Mouse (Mus musculus): ENCODE data around the gene Gm3676. TPM values are rescaled to one million over a fixed set of nuclear protein-coding genes. Genes with fewer than 3 reads are reported as not detected.
"Not testable (repeated sequence)": the region's sequence is repeated elsewhere in the genome, so short reads cannot be mapped to it uniquely, and the experiment has no call there.

Gm3676 gene
- polyA plus RNA-seq (2012; rRNA removed) (not detected in 2 replicates), polyA plus RNA-seq (2014; fragmentation: Nextera tagmentation; extraction: Ambion mirVana) (not detected in 2 replicates)

DNA sequence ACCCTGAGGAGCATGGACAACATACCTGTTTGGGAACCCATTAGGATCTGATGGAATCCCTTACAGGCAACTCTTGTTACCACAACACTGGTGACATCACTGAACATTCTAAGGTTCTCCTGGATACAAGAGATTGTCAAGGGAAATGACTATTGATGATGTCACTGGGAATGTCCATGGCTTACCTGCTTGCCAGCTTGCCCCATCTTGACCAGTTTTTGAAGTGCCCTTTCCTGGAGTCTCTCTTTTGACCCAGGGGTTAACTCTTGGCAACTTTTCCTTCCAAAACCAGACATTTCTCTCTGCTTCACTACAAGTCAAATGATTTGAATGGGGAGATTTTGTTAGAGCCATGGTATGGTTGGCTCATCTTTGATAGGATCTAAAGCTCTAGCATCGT is at the start of gene Gm3676:
Gm3676 (minus strand) TSS at position 101 of the 400 bp plus-strand sequence.
- not testable (repeated sequence) for H3K9me3 ChIP-seq (ENCODE audit: control insufficient read depth, low read length); H3K36me3 ChIP-seq (replicated peaks; ENCODE audit: control insufficient read depth, insufficient read depth, low read depth); H3K27ac ChIP-seq; H3K27me3 ChIP-seq (ENCODE audit: control insufficient read depth, insufficient read depth, low read length); H3K4me2 ChIP-seq (ENCODE audit: low read depth); H3K9ac ChIP-seq (replicated peaks); DNase-seq (ENCODE audit: low read depth in 3 of 3, low spot score in 3 of 3); H3K4me1 ChIP-seq (replicated peaks; ENCODE audit: control insufficient read depth in 2 of 2, insufficient read depth in 2 of 2, low read length in 1 of 2); H3K4me3 ChIP-seq (ENCODE audit: insufficient read depth in 1 of 2, low read depth in 2 of 2, low read length in 2 of 2); ATAC-seq (ENCODE audit: insufficient read depth)
- no CpG with 5 or more reads among the region's 1 CpGs for WGBS (ENCODE audit: insufficient replicate concordance)

DNA sequence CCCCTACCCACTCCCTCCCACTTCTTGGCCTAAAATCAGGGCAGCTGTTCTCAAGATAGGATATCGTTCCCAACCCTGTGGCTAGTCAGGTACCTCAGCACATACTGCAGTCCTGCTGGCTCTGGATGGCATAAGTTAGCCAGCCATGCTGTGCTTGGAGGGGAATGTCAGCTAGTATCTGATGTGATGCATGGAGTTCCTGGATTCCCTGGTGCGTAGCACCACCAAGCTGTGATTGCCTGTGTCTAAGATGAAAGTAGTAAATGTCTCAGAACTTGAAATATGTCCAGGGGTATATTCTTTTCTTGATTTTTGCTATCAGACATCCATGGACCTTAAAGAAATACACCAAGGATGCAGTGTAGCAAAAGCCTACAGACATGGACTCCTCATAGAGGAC is 1.9 kb upstream of the Gm3676 start:
- not testable (repeated sequence) for H3K27me3 ChIP-seq (ENCODE audit: control insufficient read depth, insufficient read depth, low read length); H3K36me3 ChIP-seq (replicated peaks; ENCODE audit: control insufficient read depth, insufficient read depth, low read depth); H3K9me3 ChIP-seq (ENCODE audit: control insufficient read depth, low read length); H3K9ac ChIP-seq (replicated peaks); H3K4me3 ChIP-seq (ENCODE audit: insufficient read depth in 1 of 2, low read depth in 2 of 2, low read length in 2 of 2); H3K4me2 ChIP-seq (ENCODE audit: low read depth); DNase-seq (ENCODE audit: low read depth in 3 of 3, low spot score in 3 of 3); H3K4me1 ChIP-seq (replicated peaks; ENCODE audit: control insufficient read depth in 2 of 2, insufficient read depth in 2 of 2, low read length in 1 of 2); H3K27ac ChIP-seq; ATAC-seq (ENCODE audit: insufficient read depth)
- 52% methylated on average over 2 of the region's 2 CpGs for WGBS (ENCODE audit: insufficient replicate concordance)

DNA sequence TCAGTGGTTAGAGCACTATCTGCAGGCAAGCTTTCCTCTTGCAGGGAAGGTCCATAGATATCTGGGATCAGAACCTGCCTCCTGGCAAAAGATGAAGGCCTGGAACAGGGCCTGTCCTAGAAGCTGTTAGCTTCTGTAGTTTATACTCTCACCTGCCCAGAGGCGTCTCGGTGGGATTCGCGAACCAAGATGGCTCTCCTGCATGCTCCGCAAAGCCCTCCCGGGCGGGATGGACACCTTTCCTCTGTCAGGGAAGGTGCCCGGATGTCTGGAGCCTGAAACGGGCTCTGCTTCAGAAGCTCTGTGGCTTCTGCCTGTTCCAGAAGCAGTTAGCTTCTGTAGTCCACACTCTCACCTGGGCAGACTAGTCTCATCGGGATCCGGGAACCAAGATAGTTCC is 16.1 kb downstream of the Gm3676 start:
- H3K9ac ChIP-seq (replicated peaks); ATAC-seq (ENCODE audit: insufficient read depth); H3K27me3 ChIP-seq (ENCODE audit: control insufficient read depth, insufficient read depth, low read length); DNase-seq (ENCODE audit: low read depth in 3 of 3, low spot score in 3 of 3); H3K27ac ChIP-seq; H3K4me1 ChIP-seq (replicated peaks; ENCODE audit: control insufficient read depth in 2 of 2, insufficient read depth in 2 of 2, low read length in 1 of 2); H3K9me3 ChIP-seq (ENCODE audit: control insufficient read depth, low read length); H3K36me3 ChIP-seq (replicated peaks; ENCODE audit: control insufficient read depth, insufficient read depth, low read depth); H3K4me3 ChIP-seq (ENCODE audit: insufficient read depth in 1 of 2, low read depth in 2 of 2, low read length in 2 of 2); H3K4me2 ChIP-seq (ENCODE audit: low read depth): not testable (repeated sequence)
- 83% methylated on average over 9 of the region's 11 CpGs for WGBS (ENCODE audit: insufficient replicate concordance)

DNA sequence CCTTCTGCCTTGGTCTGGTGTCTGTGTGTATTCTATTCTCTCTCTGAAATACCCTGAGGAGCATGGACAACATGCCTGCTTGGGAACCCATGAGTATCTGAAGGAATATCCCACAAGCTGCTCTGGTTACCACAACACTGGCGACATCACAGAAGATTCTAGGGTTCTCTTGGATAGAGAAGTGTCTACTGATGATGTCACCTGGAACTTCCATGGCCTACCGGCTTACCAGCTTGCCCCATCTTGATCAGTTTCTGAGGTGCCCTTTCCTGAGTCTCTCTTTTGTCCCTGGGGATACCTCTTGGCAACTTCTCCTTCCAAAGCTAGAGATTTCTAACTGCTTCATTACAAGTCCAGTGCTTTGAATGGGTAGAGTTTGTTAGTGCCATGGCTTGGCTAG is 21.8 kb downstream of the Gm3676 start, which contains the start of gene Gm3072:
Gm3072 (minus strand) TSS at position 101 of the 400 bp plus-strand sequence.
- 61% methylated on average over 1 of the region's 2 CpGs for WGBS (ENCODE audit: insufficient replicate concordance)
- not testable (repeated sequence) for ATAC-seq (ENCODE audit: insufficient read depth); H3K9ac ChIP-seq (replicated peaks); DNase-seq (ENCODE audit: low read depth in 3 of 3, low spot score in 3 of 3); H3K9me3 ChIP-seq (ENCODE audit: control insufficient read depth, low read length); H3K27ac ChIP-seq; H3K27me3 ChIP-seq (ENCODE audit: control insufficient read depth, insufficient read depth, low read length); H3K4me2 ChIP-seq (ENCODE audit: low read depth); H3K36me3 ChIP-seq (replicated peaks; ENCODE audit: control insufficient read depth, insufficient read depth, low read depth); H3K4me1 ChIP-seq (replicated peaks; ENCODE audit: control insufficient read depth in 2 of 2, insufficient read depth in 2 of 2, low read length in 1 of 2); H3K4me3 ChIP-seq (ENCODE audit: insufficient read depth in 1 of 2, low read depth in 2 of 2, low read length in 2 of 2)

DNA sequence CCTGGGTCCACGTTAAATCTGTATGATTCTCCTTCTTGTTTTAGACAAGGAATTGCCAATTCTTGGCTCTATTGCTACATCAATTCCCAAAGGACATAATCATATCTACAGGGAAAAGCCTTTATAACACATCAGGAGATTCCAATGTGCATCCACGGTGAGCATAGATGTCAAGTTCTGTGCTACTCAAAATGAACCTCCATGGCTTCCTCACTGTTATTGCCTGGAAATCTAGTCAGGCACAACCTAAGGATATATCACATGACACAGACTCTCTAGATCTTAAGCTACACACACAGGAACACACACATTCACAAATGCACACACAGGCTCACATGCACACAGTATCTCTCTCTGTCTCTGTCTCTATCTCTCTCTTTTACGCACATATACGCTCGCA is 23.8 kb downstream of the Gm3676 start:
- H3K36me3 ChIP-seq (replicated peaks; ENCODE audit: control insufficient read depth, insufficient read depth, low read depth); H3K9me3 ChIP-seq (ENCODE audit: control insufficient read depth, low read length); ATAC-seq (ENCODE audit: insufficient read depth); H3K27me3 ChIP-seq (ENCODE audit: control insufficient read depth, insufficient read depth, low read length); H3K4me1 ChIP-seq (replicated peaks; ENCODE audit: control insufficient read depth in 2 of 2, insufficient read depth in 2 of 2, low read length in 1 of 2); H3K27ac ChIP-seq; DNase-seq (ENCODE audit: low read depth in 3 of 3, low spot score in 3 of 3); H3K4me2 ChIP-seq (ENCODE audit: low read depth); H3K9ac ChIP-seq (replicated peaks); H3K4me3 ChIP-seq (ENCODE audit: insufficient read depth in 1 of 2, low read depth in 2 of 2, low read length in 2 of 2): not testable (repeated sequence)
- 76% methylated on average over 4 of the region's 5 CpGs for WGBS (ENCODE audit: insufficient replicate concordance)

DNA sequence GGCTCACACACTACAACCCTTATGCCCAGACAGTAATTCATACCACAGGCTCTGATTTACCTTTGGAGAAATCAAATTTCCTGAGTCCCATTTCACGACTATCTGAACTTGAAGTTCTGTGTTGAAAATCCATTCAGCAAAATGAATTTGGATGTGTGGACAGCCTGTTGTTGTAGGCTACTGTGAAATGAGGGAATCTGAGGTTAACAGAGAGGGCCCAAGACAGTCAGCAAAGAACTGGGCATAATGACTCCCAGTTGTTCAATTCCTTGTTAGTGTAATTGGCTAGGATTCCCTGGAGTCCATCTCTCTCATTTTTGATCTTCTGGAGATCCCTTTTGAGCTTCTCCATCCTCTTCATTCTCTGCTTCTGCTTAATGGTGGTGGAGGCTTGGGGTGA is 35.6 kb downstream of the Gm3676 start:
- not testable (repeated sequence) for H3K9ac ChIP-seq (replicated peaks); H3K27ac ChIP-seq; H3K27me3 ChIP-seq (ENCODE audit: control insufficient read depth, insufficient read depth, low read length); H3K4me2 ChIP-seq (ENCODE audit: low read depth); H3K4me3 ChIP-seq (ENCODE audit: insufficient read depth in 1 of 2, low read depth in 2 of 2, low read length in 2 of 2); H3K36me3 ChIP-seq (replicated peaks; ENCODE audit: control insufficient read depth, insufficient read depth, low read depth); H3K9me3 ChIP-seq (ENCODE audit: control insufficient read depth, low read length); ATAC-seq (ENCODE audit: insufficient read depth); H3K4me1 ChIP-seq (replicated peaks; ENCODE audit: control insufficient read depth in 2 of 2, insufficient read depth in 2 of 2, low read length in 1 of 2); DNase-seq (ENCODE audit: low read depth in 3 of 3, low spot score in 3 of 3)
- WGBS (ENCODE audit: insufficient replicate concordance), result 57% methylated on average over 1 of the region's 1 CpGs

DNA sequence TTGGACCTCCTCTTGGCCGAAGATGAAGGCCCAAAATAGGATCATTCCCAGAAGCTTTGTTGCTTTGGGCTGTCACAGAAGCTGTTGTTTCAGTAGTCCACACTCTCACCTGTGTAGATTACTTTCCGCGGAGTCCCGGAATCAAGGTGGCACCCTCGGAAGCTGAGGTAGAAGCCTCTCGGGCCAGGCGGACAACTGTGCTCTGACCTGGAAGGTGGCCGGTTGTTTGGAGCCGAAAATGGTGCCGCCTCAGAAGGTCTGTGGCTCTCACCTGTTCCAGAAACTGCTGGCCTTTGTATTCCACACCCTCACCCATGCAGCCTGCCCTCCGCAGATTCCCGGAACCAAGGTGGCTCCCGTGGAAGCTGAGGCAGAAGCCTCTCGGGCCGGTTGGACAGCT is 45.4 kb downstream of the Gm3676 start:
- not testable (repeated sequence) for H3K9ac ChIP-seq (replicated peaks); H3K36me3 ChIP-seq (replicated peaks; ENCODE audit: control insufficient read depth, insufficient read depth, low read depth); H3K27ac ChIP-seq; H3K4me2 ChIP-seq (ENCODE audit: low read depth); DNase-seq (ENCODE audit: low read depth in 3 of 3, low spot score in 3 of 3); H3K27me3 ChIP-seq (ENCODE audit: control insufficient read depth, insufficient read depth, low read length); H3K4me3 ChIP-seq (ENCODE audit: insufficient read depth in 1 of 2, low read depth in 2 of 2, low read length in 2 of 2); ATAC-seq (ENCODE audit: insufficient read depth); H3K9me3 ChIP-seq (ENCODE audit: control insufficient read depth, low read length); H3K4me1 ChIP-seq (replicated peaks; ENCODE audit: control insufficient read depth in 2 of 2, insufficient read depth in 2 of 2, low read length in 1 of 2)
- WGBS (ENCODE audit: insufficient replicate concordance), result 73% methylated on average over 15 of the region's 15 CpGs

Data from liver, embryonic 14.5 days (tissue).